Mouse (Mus musculus) thymus, adult 2 months (tissue): ENCODE results near the gene Olfr718-ps1.

Experiments
- CTCF ChIP-seq: fragments of 200-500 bp; IDR thresholded peaks from 2 replicates; pipeline ENCODE4 v1.5.1; 2012; ENCODE audit warnings: mild to moderate bottlenecking, control low read depth, low read length, moderate library complexity, borderline replicate concordance; ENCODE audit not compliant: control insufficient read depth, poor library complexity, insufficient read depth; ENCODE audit errors: extremely low read depth
- POLR2A ChIP-seq: fragments of 200-500 bp; IDR thresholded peaks from 2 replicates; pipeline ENCODE4 v1.6.1; 2012; ENCODE audit warnings: mild to moderate bottlenecking, low read length, control low read depth, moderate library complexity; ENCODE audit not compliant: control insufficient read depth, poor library complexity, insufficient read depth; ENCODE audit errors: extremely low read depth

- TF ChIP-seq CTCF: no peak
- no peak for TF ChIP-seq POLR2A
Observed at GRCm38 (mm10) chr5:143179179-143179578, 31.8 kb upstream of the Olfr718-ps1 start.
